Mouse (Mus musculus): ENCODE measurements at regions not wholly inside any gene's neighbourhood (a gene's known extent, or its start where the extent isn't known, plus 50 kb on each side); places are given as distances from the start of the nearest gene placed in this dataset.
A peak's percentile ranks its signal among the peaks of the same experiment; 100 is the strongest.

- no peak for DNase-seq
Observed at GRCm38 (mm10) chr13:44249119-44249518, 464.5 kb downstream of the Cd83 start.

- DNase-seq: no peak
Observed at GRCm38 (mm10) chr13:44250474-44251201, 466.1 kb downstream of the Cd83 start.

- DNase-seq: no peak
Observed at GRCm38 (mm10) chr13:44251503-44251902, 466.9 kb downstream of the Cd83 start.

GRCm38 (mm10) chr13:44252496-44252895 is 467.9 kb downstream of the Cd83 start:
- DNase-seq: no peak

- no peak for DNase-seq
Observed at GRCm38 (mm10) chr13:44258422-44258821, 470.9 kb upstream of the Jarid2 start.

- DNase-seq: no peak
Observed at GRCm38 (mm10) chr13:44260039-44260438, 469.2 kb upstream of the Jarid2 start.

GRCm38 (mm10) chr13:44260637-44261333 is 468.5 kb upstream of the Jarid2 start:
- DNase-seq: no peak

GRCm38 (mm10) chr13:44272746-44273524 is 456.3 kb upstream of the Jarid2 start:
- DNase-seq: no peak

GRCm38 (mm10) chr13:44277952-44278351 is 451.3 kb upstream of the Jarid2 start:
- DNase-seq: no peak

- no peak for DNase-seq
Observed at GRCm38 (mm10) chr13:44279036-44279435, 450.2 kb upstream of the Jarid2 start.

GRCm38 (mm10) chr13:44280296-44280695 is 449.0 kb upstream of the Jarid2 start:
- no peak for DNase-seq

- no peak for DNase-seq
Observed at GRCm38 (mm10) chr13:44281796-44282195, 447.5 kb upstream of the Jarid2 start.

GRCm38 (mm10) chr13:44282306-44282705 is 447.0 kb upstream of the Jarid2 start:
- DNase-seq: no peak

- no peak for DNase-seq
Observed at GRCm38 (mm10) chr13:44282731-44283571, 446.3 kb upstream of the Jarid2 start.

GRCm38 (mm10) chr13:44285881-44286280 is 443.4 kb upstream of the Jarid2 start:
- no peak for DNase-seq

- no peak for DNase-seq
Observed at GRCm38 (mm10) chr13:44290199-44290598, 439.1 kb upstream of the Jarid2 start.

GRCm38 (mm10) chr13:44292476-44293056 is 436.7 kb upstream of the Jarid2 start:
- no peak for DNase-seq

- DNase-seq: peak; percentile 87 to 90
Observed at GRCm38 (mm10) chr13:44293736-44294416, 435.4 kb upstream of the Jarid2 start.

GRCm38 (mm10) chr13:44295621-44296020 is 433.7 kb upstream of the Jarid2 start:
- no peak for DNase-seq

GRCm38 (mm10) chr13:44300611-44301010 is 428.7 kb upstream of the Jarid2 start:
- DNase-seq: no peak

GRCm38 (mm10) chr13:44301215-44301614 is 428.1 kb upstream of the Jarid2 start:
- no peak for DNase-seq

GRCm38 (mm10) chr13:44301936-44302335 is 427.3 kb upstream of the Jarid2 start:
- peak; percentile 85 to 90 for DNase-seq

All from lung, adult 18-20 months (tissue).